In the genomic region with DNA sequence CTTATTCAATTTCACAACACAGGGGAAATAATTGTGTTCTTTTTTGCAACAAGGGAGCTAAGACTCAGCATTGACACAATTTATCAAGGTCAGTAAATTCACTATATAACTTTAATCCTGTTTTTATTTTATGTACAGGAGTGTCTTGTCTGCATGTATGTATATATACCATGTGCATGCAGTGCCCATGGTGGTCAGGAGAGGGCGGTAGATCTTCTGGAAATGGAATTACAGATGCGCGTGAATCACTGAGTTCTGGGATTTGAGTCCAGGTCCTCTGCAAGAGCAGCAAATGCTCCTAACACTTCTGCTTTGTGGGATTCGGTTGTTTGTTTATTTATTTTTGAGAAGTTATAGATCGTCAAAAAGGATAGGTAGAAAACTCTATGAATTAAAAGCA, we compare ENCODE assay signal across 14 mouse cellular contexts. TPM values are rescaled to one million over a fixed set of nuclear protein-coding genes. Genes with fewer than 3 reads are reported as not detected.
DNase-seq lines count a peak whose midpoint lies in the region; ATAC-seq and TF ChIP-seq lines count a peak whose summit lies in the region.
"Had no signal": no experiment of that assay in that cellular context is flagged by ENCODE, and none has a peak within 500 bp of the region (broad histone marks: within the 10 kb centered on the region; RNA-seq: fewer than 3 reads in every experiment).

No protein-coding gene starts in this region.

- peak; percentile 37 for DNase-seq in CD4-positive, CD25-positive, alpha-beta regulatory T cell, adult 2 months (ENCODE audit: low read depth, low spot score)
- no peak for DNase-seq in layer of hippocampus, adult 2 months (ENCODE audit: low spot score in 2 of 2)
- DNase-seq in layer of hippocampus, adult 18-20 months (ENCODE audit: low spot score in 2 of 2) = no peak
- peak; percentile 13 for DNase-seq in 3T3-L1 (ENCODE audit: low read depth, low spot score)
- peak; percentile 86 for DNase-seq in ZHBTc4 (ENCODE audit: low read depth, low spot score)
- no peak for DNase-seq in lung, postnatal 4 days
- DNase-seq: adrenal gland, adult 2 months; cerebellum, adult 8-10 months; gastrocnemius, postnatal 10 days; kidney, adult 9 months had no signal

- TF ChIP-seq CTCF in layer of hippocampus, adult 2 months (conservative IDR thresholded peaks at IDR 0.05) = peak; percentile 64

- H3K4me3 ChIP-seq in layer of hippocampus, adult 2 months = no peak overlapping the region
- H3K4me3 ChIP-seq: lung, embryonic 15.5 days; myocyte had no signal

- ATAC-seq in CD4-positive, CD25-positive, alpha-beta regulatory T cell, adult 4 months = no peak
- no peak for ATAC-seq in megakaryocyte, adult 5-6 weeks (ENCODE audit: poor library complexity, severe bottlenecking)

- H3K27ac ChIP-seq in layer of hippocampus, adult 2 months = no peak overlapping the region
- H3K27ac ChIP-seq: lung, embryonic 15.5 days had no signal

RNA-seq across cellular contexts. Expression of a gene that starts 37.8 kb away (rescaled TPM):
- polyA plus RNA-seq in CD4-positive, CD25-positive, alpha-beta regulatory T cell, adult 4 months (2017; shearing (Covaris generic)) = 100 to 1,000 TPM; 420 to 436 TPM
- total RNA-seq in layer of hippocampus, adult 2 months (2021) = 100 to 1,000 TPM; 275 to 283 TPM
- total RNA-seq in layer of hippocampus, adult 18-20 months (2021) = 100 to 1,000 TPM; 286 to 290 TPM
- total RNA-seq in megakaryocyte, adult 5-6 weeks (2015) = 291 and 313 TPM in 2 replicates
- 41.3 and 67.5 TPM in 2 replicates for total RNA-seq in megakaryocyte, adult 5-6 weeks (2017)

Comparison
In these comparisons a context has a peak if more than half of its experiments do, and no peak if none do; other contexts are left out.
1. DNase-seq: peak in CD4-positive, CD25-positive, alpha-beta regulatory T cell, adult 2 months (single experiment), 3T3-L1 (single experiment) and ZHBTc4 (single experiment); none in layer of hippocampus, adult 2 months (0 of 2), layer of hippocampus, adult 18-20 months (0 of 2) and lung, postnatal 4 days (0 of 2).